Mouse (Mus musculus) megakaryocyte, embryonic 14.5 days (primary cell): ENCODE data around the gene Wbp2.

Source experiments
- FLI1 ChIP-seq: IDR thresholded peaks from 2 replicates; pipeline ENCODE4 v1.6.1; 2012; ENCODE audit warnings: low read length, inconsistent platforms, mixed read lengths
- GATA1 ChIP-seq: IDR thresholded peaks from 3 replicates; pipeline ENCODE4 v1.6.1; 2012; ENCODE audit warnings: mixed read lengths, low read length, inconsistent platforms, borderline replicate concordance

DNA sequence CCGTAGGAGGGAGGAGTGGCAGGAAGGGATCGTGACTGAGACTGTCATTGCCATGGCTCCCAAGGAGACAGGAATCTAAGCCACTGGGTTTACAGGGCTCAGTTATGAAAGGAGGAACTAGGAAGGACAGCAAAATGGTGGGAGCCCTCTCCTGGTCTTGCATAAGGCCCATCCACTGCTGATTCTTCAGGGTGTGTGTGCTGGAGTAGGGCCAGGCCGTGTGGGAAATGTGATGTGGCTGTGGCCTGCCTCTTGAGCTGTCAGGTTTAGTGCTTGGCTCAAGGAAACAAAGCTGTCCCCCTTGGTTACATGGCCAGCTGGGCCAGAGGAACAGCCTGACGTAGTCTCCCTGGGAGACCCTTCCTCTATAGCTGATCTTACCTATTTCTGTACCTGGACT lies 36.6 kb downstream of the Wbp2 start:
- TF ChIP-seq FLI1, result no peak
- no peak for TF ChIP-seq GATA1
